Mouse (Mus musculus): ENCODE results near the gene Rps6kl1.

DNA sequence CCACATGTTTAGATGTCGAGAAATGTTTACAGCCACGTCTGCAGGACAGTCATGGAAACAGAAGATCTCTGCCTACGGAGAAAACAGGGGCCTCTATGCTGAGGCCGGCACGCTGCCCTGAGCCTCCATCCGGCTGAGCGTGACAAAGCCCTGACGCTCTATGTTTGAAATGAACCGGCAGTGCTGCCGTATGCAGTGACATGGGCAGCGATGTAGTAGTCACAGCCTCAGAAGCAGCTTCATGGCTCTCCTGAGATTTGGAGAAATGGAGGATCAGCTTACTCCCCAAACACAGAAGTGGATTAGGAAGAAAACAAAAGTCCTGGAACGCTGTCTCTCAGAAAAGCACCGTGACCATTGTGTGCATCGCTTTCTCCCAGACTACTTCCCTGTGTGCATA lies 50.1 kb downstream of the Rps6kl1 start:
- TF ChIP-seq POLR2A (IDR thresholded peaks at IDR 0.05; ENCODE audit: low read depth, low read length) (no peak), CTCF (conservative IDR thresholded peaks at IDR 0.05; ENCODE audit: insufficient read depth, insufficient read length, low read depth, low read length) (no peak)

Measured in kidney, adult 2 months (tissue).